Mouse (Mus musculus): ENCODE measurements around the gene Rhox3h.
"Not testable (repeated sequence)": the region's sequence is repeated elsewhere in the genome, so short reads cannot be mapped to it uniquely, and the experiment has no call there.

DNA sequence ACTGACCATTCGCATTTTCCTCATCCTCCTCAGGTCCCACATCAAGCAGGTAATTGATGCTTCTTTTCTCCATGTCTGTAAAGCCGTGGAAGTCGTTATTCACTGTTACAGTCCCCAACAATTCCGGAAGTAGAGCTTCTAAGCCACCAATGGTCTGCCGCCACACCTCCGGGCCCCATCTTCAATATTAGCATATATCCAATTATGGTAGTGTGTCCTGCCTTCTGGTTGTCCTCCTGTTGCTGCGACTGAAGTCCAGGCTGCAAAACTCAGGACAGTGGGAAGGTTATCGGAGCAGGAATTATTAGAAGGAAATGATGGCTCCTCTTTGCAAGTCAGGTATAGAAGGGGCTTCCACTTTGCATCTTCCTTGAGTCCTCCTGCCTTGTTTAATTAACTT, 4.6 kb upstream of the Rhox3h start, which contains the start of gene Rhox2h:
- not testable (repeated sequence) for TF ChIP-seq POLR2A (IDR thresholded peaks at IDR 0.05; ENCODE audit: borderline replicate concordance, extremely low read depth, low read depth, low read length); CTCF (IDR thresholded peaks at IDR 0.05; ENCODE audit: insufficient read depth, low read length)

Data from lung, adult 2 months (tissue).